Mouse (Mus musculus) cerebellum, adult 11 months (tissue): ENCODE measurements at regions not wholly inside any gene's neighbourhood (a gene's known extent, or its start where the extent isn't known, plus 50 kb on each side); places are given as distances from the start of the nearest gene placed in this dataset.
A peak's percentile ranks its signal among the peaks of the same experiment; 100 is the strongest.
"Not testable (repeated sequence)": the region's sequence is repeated elsewhere in the genome, so short reads cannot be mapped to it uniquely, and the experiment has no call there.

Experiments
- DNase-seq: peaks from one replicate; pipeline ENCODE4 v3.0.0; 2022

DNA sequence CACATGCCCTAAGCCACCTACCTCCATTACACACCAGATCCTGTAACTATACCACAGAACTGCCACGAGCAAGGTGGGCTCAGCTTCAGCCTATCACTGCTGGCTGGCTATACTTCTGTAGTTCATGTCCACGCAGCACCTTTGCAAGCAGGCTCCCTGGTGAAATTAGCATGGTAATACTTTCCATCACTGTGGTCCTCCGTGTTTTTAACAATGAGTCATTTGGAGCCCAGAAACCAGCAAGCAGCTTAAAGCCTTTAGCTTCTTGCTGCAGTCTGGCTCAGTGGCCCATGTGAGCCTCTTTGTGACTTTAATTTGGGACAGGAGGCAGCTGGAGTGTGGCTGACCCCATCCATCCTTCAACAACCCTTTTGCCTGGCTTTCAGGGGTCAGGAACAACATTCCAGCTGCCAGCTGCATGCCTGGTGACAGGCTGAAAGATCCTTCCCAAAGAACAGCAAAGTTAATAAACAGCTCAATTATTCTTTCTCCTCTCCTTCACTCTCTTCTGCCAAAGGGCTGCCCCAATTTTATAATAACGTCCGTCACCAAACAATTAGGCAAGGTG, 122.1 kb upstream of the Intu start:
- DNase-seq: no peak

DNA sequence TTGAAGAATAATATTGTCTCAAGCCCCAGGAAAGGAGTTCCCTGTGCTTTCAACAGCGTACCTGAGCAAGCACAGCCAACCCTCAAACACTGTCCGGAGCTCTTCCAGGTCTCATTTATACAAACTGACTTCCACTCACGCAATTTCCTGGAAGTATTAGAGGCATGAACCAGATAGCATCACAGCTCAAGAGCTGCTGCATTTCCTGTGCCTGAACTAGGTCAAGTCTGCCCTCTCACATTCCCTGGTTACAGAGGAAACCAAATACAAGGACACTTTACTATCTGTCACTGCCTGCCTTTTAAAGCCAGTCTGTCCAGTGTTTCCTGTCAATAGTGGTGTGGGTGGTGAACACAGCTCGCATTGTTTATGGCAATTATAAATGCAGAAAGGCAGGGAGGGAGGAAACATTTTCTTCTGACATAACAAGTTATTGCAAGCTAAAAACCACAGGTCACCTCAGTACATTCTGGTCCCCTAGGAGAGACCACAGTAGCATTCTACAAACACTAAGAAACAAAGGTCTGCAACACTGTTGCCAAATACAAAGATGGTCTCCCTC, 120.3 kb upstream of the Intu start:
- no peak for DNase-seq

DNA sequence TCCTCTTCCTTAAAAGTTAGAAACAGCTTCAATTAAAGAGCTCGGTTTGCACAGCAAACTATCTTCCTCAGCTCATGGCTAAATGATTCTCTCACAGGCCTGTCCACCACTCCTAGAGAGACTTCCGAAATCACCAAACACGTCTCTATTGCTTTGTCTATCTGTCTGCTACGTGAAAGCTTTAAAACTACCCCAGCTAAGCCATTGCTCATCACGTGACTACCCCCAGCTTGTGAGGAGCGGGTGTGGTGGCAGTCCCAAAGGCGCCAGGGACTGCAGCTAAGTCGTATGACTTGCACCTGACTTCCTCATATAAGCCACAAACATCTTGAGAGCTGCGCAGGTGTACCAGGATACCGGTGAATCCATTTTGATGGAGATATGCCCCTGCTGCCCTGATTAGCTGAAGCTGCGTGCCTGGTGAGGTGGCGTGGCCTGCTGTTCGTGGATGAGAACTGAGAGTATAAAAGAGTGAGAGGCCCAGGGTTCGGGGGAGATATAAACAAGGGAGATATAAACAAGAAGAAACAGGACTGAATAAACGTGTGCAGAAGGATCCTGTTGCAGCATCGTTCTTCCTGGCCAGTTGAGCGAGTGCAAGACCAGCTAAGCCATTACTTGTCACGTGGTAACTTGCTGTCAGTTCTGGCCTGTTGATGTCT, 105.8 kb upstream of the Intu start:
- DNase-seq: not testable (repeated sequence)

DNA sequence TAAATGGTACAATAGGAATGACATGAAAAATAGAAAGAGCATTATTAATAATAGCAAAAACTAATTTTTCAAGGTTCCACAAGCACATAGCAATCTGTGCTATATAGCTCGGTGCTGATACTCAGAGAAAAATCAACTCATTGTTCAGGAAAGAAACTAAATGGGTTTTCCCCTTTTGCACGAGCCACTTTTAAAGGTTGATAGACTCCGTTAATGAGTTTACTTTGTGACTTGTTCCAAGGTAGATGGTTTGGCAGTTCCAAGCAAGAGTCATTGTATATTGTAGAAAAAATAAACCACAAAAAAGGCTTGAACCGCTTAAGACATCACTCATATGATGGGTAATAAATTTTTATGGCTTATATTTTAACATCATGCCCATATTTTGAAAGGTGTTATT, 105.0 kb upstream of the Intu start:
- no peak for DNase-seq

- DNase-seq: no peak
Observed at GRCm38 (mm10) chr3:40428021-40428420, 103.1 kb upstream of the Intu start.

DNA sequence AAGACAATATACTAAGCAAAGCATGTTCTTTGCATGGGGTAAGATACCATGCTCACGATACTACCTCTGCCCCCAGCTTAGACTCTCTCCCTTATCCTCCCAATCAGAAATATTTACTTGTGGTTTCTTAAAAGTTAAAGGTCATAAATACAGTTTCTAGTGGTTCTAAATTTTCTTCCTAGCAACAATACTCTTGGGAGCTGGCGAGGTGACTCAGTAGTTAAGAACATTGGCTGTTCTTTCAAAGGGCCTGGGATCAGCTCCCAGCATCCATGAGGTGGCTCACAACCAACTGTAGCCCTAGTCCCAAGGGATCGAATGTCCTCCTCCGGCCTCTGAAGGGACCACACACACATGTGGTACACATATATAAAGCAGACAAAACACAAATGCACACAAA, 92.8 kb upstream of the Intu start:
- no peak for DNase-seq

GRCm38 (mm10) chr3:40441092-40442036, 89.7 kb upstream of the Intu start:
- DNase-seq: no peak

- peak; percentile 6 for DNase-seq
Observed at GRCm38 (mm10) chr3:40443788-40444595, 87.1 kb upstream of the Intu start.

- DNase-seq: no peak
Observed at GRCm38 (mm10) chr3:40452958-40453357, 78.1 kb upstream of the Intu start.

- no peak for DNase-seq
Observed at GRCm38 (mm10) chr3:40453552-40453951, 77.5 kb upstream of the Intu start.

GRCm38 (mm10) chr3:40456070-40456469, 75.0 kb upstream of the Intu start:
- no peak for DNase-seq

GRCm38 (mm10) chr3:40458490-40458889, 72.6 kb upstream of the Intu start:
- no peak for DNase-seq

DNA sequence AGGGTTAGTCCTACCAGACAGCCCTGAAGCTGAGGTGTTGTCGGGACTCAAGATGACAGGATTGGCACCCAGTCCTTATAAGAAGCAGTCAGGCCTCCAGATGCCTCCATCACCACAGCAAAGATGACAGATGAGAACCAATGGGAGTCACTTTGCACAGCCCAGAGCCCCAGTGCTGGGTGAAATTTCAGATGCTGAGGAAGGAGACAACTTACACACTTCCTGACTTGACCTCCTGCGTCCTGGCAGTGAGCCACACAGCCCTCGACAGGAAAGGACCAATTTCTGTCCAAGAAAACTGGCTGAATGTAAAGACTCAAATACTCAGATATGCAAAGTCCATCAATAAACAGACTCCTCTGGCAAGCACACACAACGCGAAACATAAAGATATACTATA, 67.6 kb upstream of the Intu start:
- no peak for DNase-seq

DNA sequence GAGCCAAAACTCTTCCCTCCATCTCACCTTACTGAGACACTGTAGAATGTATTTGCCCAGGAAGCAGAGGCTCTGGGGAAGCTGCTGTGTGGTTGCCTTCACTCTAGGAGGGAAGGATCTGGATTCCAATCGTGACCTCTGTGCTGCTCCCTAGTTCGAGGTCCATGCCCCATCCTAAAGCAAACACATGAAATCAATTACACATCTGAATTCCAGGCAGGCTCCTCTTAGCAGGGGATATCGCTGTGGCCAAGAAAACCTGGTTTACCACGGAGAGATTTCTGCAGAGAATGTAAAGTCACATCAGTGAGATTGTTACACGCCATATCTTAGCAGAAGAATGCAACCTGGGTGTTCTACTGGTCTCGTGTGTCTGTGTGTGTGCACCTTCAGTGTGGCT, 61.0 kb upstream of the Intu start:
- DNase-seq: no peak

DNA sequence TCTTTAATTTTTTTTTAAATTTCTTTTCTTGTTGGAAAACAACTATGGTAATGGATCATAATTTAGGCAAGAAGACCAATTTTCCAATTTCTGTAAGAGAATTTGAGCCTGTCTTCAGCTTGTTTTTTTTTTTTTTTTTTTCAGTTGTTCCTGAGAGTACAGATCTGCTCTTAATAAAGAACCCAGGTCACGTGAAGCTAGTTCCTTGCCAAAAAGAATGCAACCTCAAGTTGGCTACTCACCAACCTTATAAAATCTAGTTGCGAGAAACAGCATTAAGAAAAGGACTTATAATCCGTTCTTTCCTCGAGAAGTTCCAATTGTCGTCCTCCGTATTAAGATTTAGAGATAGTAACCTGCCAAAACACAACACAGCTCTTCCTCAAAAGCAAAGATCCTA, 58.3 kb upstream of the Intu start:
- DNase-seq: no peak

- DNase-seq: no peak
Observed at GRCm38 (mm10) chr3:40480258-40480951, 50.7 kb upstream of the Intu start.
